ENCODE assay signal across 24 mouse cellular contexts in the genomic region with DNA sequence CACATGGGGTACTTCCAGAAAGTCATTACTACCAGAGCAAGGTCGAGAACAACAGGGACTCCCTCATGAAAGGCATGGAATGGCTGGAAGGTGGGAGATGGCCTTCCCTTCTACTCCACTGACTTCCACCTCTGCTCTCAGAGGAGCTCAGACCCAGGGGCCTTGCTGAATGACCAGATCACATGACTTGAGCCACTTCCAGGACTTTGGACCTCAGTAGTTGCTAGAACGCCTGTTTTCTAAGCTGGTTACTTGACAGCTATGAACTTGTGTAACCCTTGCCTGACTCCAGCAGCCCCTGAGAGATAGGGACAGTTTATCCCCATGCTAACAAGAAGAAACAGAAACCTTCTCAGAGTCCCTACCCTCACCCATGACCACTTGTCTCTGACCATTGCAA. TPM values are rescaled to one million over a fixed set of nuclear protein-coding genes. Genes with fewer than 3 reads are reported as not detected.
DNase-seq lines count a peak whose midpoint lies in the region; ATAC-seq and TF ChIP-seq lines count a peak whose summit lies in the region.
"Had no signal": no experiment of that assay in that cellular context is flagged by ENCODE, and none has a peak within 500 bp of the region (broad histone marks: within the 10 kb centered on the region; RNA-seq: fewer than 3 reads in every experiment).

No protein-coding gene starts in this region.

- H3K9ac ChIP-seq in midbrain, embryonic 15.5 days, result no peak overlapping the region
- H3K9ac ChIP-seq: embryonic facial prominence, embryonic 12.5 days; forebrain, embryonic 13.5 days; heart, embryonic 12.5 days; hindbrain, embryonic 12.5 days; liver, postnatal 0 days; midbrain, embryonic 13.5 days had no signal

- DNase-seq in heart, postnatal 4 days, result peak; percentile 25
- no peak for DNase-seq in heart, postnatal 25 days (ENCODE audit: low spot score)
- peak; percentile 37 for DNase-seq in lung, postnatal 10 days
- no peak for DNase-seq in lung, adult 2 months
- peak; percentile 75 for DNase-seq in kidney, postnatal 14 days
- DNase-seq in right cerebral cortex, postnatal 14 days, result no peak
- DNase-seq: adrenal gland, adult 8-10 months; cerebellum, adult 2 months; cerebellum, postnatal 25 days; heart, postnatal 10 days; liver, postnatal 0 days; lung, postnatal 36 days; right cerebral cortex, postnatal 25 days; spleen, adult 18-20 months had no signal

- no peaks in the 10 kb centered on the region for H3K27me3 ChIP-seq in midbrain, embryonic 15.5 days (replicated peaks)
- H3K27me3 ChIP-seq: embryonic facial prominence, embryonic 12.5 days; forebrain, embryonic 13.5 days; hindbrain, embryonic 12.5 days; megakaryocyte, embryonic 14.5 days; midbrain, embryonic 13.5 days; Patski had no signal

- no peaks in the 10 kb centered on the region for H3K36me3 ChIP-seq in midbrain, embryonic 15.5 days (replicated peaks)
- H3K36me3 ChIP-seq: embryonic facial prominence, embryonic 12.5 days; heart, embryonic 12.5 days; hindbrain, embryonic 12.5 days; limb, embryonic 10.5 days; midbrain, embryonic 13.5 days had no signal

- no peak overlapping the region for H3K4me3 ChIP-seq in lung, adult 2 months (replicated peaks; ENCODE audit: extremely low read depth, low read depth, low read length)
- no peak overlapping the region for H3K4me3 ChIP-seq in midbrain, embryonic 15.5 days
- H3K4me3 ChIP-seq: embryonic facial prominence, embryonic 12.5 days; forebrain, embryonic 13.5 days; heart, embryonic 12.5 days; hindbrain, embryonic 12.5 days; limb, embryonic 10.5 days; megakaryocyte, embryonic 14.5 days; midbrain, embryonic 13.5 days had no signal

- no peak for ATAC-seq in midbrain, embryonic 15.5 days (replicated peaks)
- ATAC-seq: forebrain, embryonic 13.5 days; liver, postnatal 0 days; midbrain, embryonic 13.5 days; Patski had no signal

- TF ChIP-seq CTCF in lung, adult 2 months (IDR thresholded peaks at IDR 0.05; ENCODE audit: insufficient read depth, low read length), result no peak

- no peak overlapping the region for H3K4me2 ChIP-seq in midbrain, embryonic 15.5 days
- H3K4me2 ChIP-seq: embryonic facial prominence, embryonic 12.5 days; forebrain, embryonic 13.5 days; heart, embryonic 12.5 days; hindbrain, embryonic 12.5 days; liver, embryonic 11.5 days; midbrain, embryonic 13.5 days had no signal

- no peak for TF ChIP-seq POLR2A in lung, adult 2 months (IDR thresholded peaks at IDR 0.05; ENCODE audit: borderline replicate concordance, extremely low read depth, low read depth, low read length)

- intact Hi-C loops in heart, postnatal 25 days (cut with DNase I), result loop anchor here (5.0 kb wide), 1 partner anchor 50 kb away; a partner anchor contains a TSS

- no peak overlapping the region for H3K27ac ChIP-seq in midbrain, embryonic 15.5 days
- H3K27ac ChIP-seq: embryonic facial prominence, embryonic 12.5 days; forebrain, embryonic 13.5 days; hindbrain, embryonic 12.5 days; limb, embryonic 10.5 days; midbrain, embryonic 13.5 days had no signal

- WGBS in lung, adult 2 months, result 73% methylated on average over 2 of the region's 2 CpGs
- 94% methylated on average over 2 of the region's 2 CpGs for WGBS in midbrain, embryonic 15.5 days

- no peaks in the 10 kb centered on the region for H3K9me3 ChIP-seq in midbrain, embryonic 15.5 days
- H3K9me3 ChIP-seq: embryonic facial prominence, embryonic 12.5 days; forebrain, embryonic 13.5 days; heart, embryonic 12.5 days; hindbrain, embryonic 12.5 days; limb, embryonic 10.5 days; megakaryocyte, embryonic 14.5 days; midbrain, embryonic 13.5 days had no signal

- H3K4me1 ChIP-seq in lung, adult 2 months (ENCODE audit: control insufficient read depth, insufficient read depth, low read length), result no peaks in the 10 kb centered on the region
- H3K4me1 ChIP-seq in midbrain, embryonic 15.5 days, result no peaks in the 10 kb centered on the region
- H3K4me1 ChIP-seq: embryonic facial prominence, embryonic 12.5 days; forebrain, embryonic 13.5 days; megakaryocyte, embryonic 14.5 days had no signal

RNA-seq across cellular contexts. Expression of a gene that starts 50.6 kb away (rescaled TPM):
- total RNA-seq in heart, postnatal 4 days (2021), result 10 to 100 TPM; 19.0 to 19.9 TPM
- total RNA-seq in heart, postnatal 25 days (2021), result 10 to 100 TPM; 53.5 to 62.8 TPM
- 6.7 and 7.8 TPM in 2 replicates for polyA plus RNA-seq in lung, adult 2 months (2012; rRNA removed)
- 0.60 and 0.65 TPM in 2 replicates for polyA plus RNA-seq in midbrain, embryonic 15.5 days (2015; fragmentation: Nextera tagmentation; extraction: Ambion mirVana)

Comparison
In these comparisons a context has a peak if more than half of its experiments do, and no peak if none do; other contexts are left out.
1. DNase-seq: peak in heart, postnatal 4 days (single experiment), lung, postnatal 10 days (single experiment) and kidney, postnatal 14 days (single experiment); none in heart, postnatal 25 days (single experiment), lung, adult 2 months (single experiment) and right cerebral cortex, postnatal 14 days (single experiment).